Comparison of ENCODE assay signal across 27 mouse cellular contexts in the genomic region with DNA sequence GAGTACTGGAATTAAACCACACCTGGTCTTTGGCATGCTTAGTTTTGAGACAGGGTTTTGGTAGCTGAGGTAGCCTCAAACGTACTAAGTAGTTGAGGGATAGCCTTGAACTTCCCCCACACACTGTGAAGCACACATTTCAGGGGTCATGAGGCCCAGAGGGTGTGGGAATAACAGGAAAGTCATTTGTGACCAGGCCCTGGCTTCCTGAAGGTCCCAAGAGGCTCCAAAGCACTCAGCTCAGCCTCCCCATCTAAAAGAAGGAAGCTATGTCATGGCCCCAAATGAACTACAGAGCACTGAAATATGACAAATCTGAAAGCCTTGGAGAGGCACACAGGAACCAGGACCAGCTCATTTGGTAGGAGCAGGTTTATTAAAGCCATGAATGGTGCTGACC. TPM values are rescaled to one million over a fixed set of nuclear protein-coding genes. Genes with fewer than 3 reads are reported as not detected.
DNase-seq lines count a peak whose midpoint lies in the region; ATAC-seq and TF ChIP-seq lines count a peak whose summit lies in the region.
"Had no signal": no experiment of that assay in that cellular context is flagged by ENCODE, and none has a peak within 500 bp of the region (broad histone marks: within the 10 kb centered on the region; RNA-seq: fewer than 3 reads in every experiment).

No protein-coding gene starts in this region.

- no peak for DNase-seq in gastrocnemius, adult 2 months
- no peak for DNase-seq in gastrocnemius, postnatal 4 days (ENCODE audit: low spot score in 2 of 2)
- DNase-seq in heart, adult 2 months: peak in 1 of 2 experiments; percentile 40
- DNase-seq in heart, postnatal 25 days (ENCODE audit: low spot score): no peak
- DNase-seq in kidney, adult 2 months: peak; percentile 53
- DNase-seq in cerebellum, postnatal 10 days: no peak
- DNase-seq: adrenal gland, adult 8-10 months; adrenal gland, postnatal 14 days; adrenal gland, postnatal 36 days; B cell, adult 2 months; cerebellum, adult 11 months; cerebellum, adult 18-20 months; cerebellum, adult 8-10 months; cerebellum, adult 9-11 months; cerebellum, postnatal 25 days had no signal

- no peaks in the 10 kb centered on the region for H3K79me2 ChIP-seq in heart, adult 2 months (replicated peaks; ENCODE audit: control insufficient read depth, insufficient read depth, low read length)

- intact Hi-C loops in gastrocnemius, adult 2 months (cut with DNase I): no loop called here
- intact Hi-C loops in heart, adult 2 months (cut with DNase I): no loop called here
- intact Hi-C loops in heart, postnatal 25 days (cut with DNase I): no loop called here

- H3K27me3 ChIP-seq in heart, adult 2 months (ENCODE audit: control insufficient read depth, insufficient read depth, low read length): no peaks in the 10 kb centered on the region
- H3K27me3 ChIP-seq in kidney, adult 2 months (replicated peaks; ENCODE audit: control insufficient read depth, insufficient read depth, low read length): no peaks in the 10 kb centered on the region
- no peaks in the 10 kb centered on the region for H3K27me3 ChIP-seq in kidney, embryonic 16.5 days (ENCODE audit: insufficient read depth, low read length)
- H3K27me3 ChIP-seq: embryonic facial prominence, embryonic 12.5 days; forebrain, embryonic 13.5 days; forebrain, embryonic 15.5 days; Patski had no signal

- no peak for TF ChIP-seq EP300 in heart, adult 2 months (IDR thresholded peaks at IDR 0.05; ENCODE audit: insufficient read depth, low read depth, low read length)

- TF ChIP-seq CTCF in gastrocnemius, adult 2 months (IDR thresholded peaks at IDR 0.05): no peak
- TF ChIP-seq CTCF in heart, adult 2 months (IDR thresholded peaks at IDR 0.05): no peak
- TF ChIP-seq CTCF in kidney, adult 2 months (conservative IDR thresholded peaks at IDR 0.05; ENCODE audit: insufficient read depth, insufficient read length, low read depth, low read length): no peak

- 0 out of 2 replicates have a peak, but pooled peaks cover 2% of the 10 kb centered on the region for H3K36me3 ChIP-seq in heart, adult 2 months (ENCODE audit: control insufficient read depth, insufficient read depth, low read length)
- no peaks in the 10 kb centered on the region for H3K36me3 ChIP-seq in kidney, adult 2 months (ENCODE audit: control insufficient read depth, insufficient read depth, low read length)
- no peaks in the 10 kb centered on the region for H3K36me3 ChIP-seq in kidney, embryonic 16.5 days (ENCODE audit: insufficient read depth, low read length)
- H3K36me3 ChIP-seq: embryonic facial prominence, embryonic 12.5 days; forebrain, embryonic 15.5 days had no signal

- no peak for ATAC-seq in kidney, embryonic 16.5 days (ENCODE audit: low FRiP score, low TSS enrichment)
- ATAC-seq: activated CD4-positive, CD25-positive, alpha-beta regulatory T cell, adult 4 months; CD4-positive, CD25-positive, alpha-beta regulatory T cell, adult 4 months; forebrain, embryonic 13.5 days; forebrain, embryonic 15.5 days; Patski had no signal

- H3K27ac ChIP-seq in gastrocnemius, adult 2 months: peak overlapping the region; percentile 62
- H3K27ac ChIP-seq in heart, adult 2 months: peak overlapping the region; percentile 46
- H3K27ac ChIP-seq in kidney, adult 2 months (ENCODE audit: insufficient read depth, low read depth, low read length): no peak overlapping the region
- no peak overlapping the region for H3K27ac ChIP-seq in kidney, embryonic 16.5 days (ENCODE audit: low read length)
- peak overlapping the region; percentile 73 for H3K27ac ChIP-seq in brown adipose tissue, adult 24 weeks (replicated peaks; ENCODE audit: low read depth, low read length)
- H3K27ac ChIP-seq: embryonic facial prominence, embryonic 10.5 days; embryonic facial prominence, embryonic 12.5 days; forebrain, embryonic 13.5 days; forebrain, embryonic 15.5 days had no signal

- no peak overlapping the region for H3K4me2 ChIP-seq in kidney, embryonic 16.5 days (replicated peaks; ENCODE audit: low read depth, low read length)
- H3K4me2 ChIP-seq: embryonic facial prominence, embryonic 12.5 days; forebrain, embryonic 13.5 days; forebrain, embryonic 15.5 days had no signal

- 0 out of 2 replicates have a peak, but pooled peaks cover 2% of the 10 kb centered on the region for H3K4me1 ChIP-seq in heart, adult 2 months (ENCODE audit: control insufficient read depth, insufficient read depth, low read length)
- H3K4me1 ChIP-seq in kidney, adult 2 months (ENCODE audit: control insufficient read depth, insufficient read depth, low read length): peaks cover 4% of the 10 kb centered on the region; the same call in 1 of the 2 replicates
- 0 out of 2 replicates have a peak, but pooled peaks cover under 1% of the 10 kb centered on the region for H3K4me1 ChIP-seq in kidney, embryonic 16.5 days (ENCODE audit: insufficient read depth, low read length)
- peaks cover 22% of the 10 kb centered on the region for H3K4me1 ChIP-seq in brown adipose tissue, adult 24 weeks (ENCODE audit: control insufficient read depth, insufficient read depth, insufficient read length, low read length)

- 33% methylated on average over 1 of the region's 1 CpGs for WGBS in heart, adult 2 months
- WGBS in kidney, adult 2 months: 48% methylated on average over 1 of the region's 1 CpGs
- 40% methylated on average over 1 of the region's 1 CpGs for WGBS in kidney, embryonic 16.5 days

- H3K4me3 ChIP-seq in gastrocnemius, adult 2 months: no peak overlapping the region
- no peak overlapping the region for H3K4me3 ChIP-seq in heart, adult 2 months
- H3K4me3 ChIP-seq in kidney, adult 2 months (ENCODE audit: insufficient read depth, low read depth, low read length): no peak overlapping the region
- H3K4me3 ChIP-seq in kidney, embryonic 16.5 days (ENCODE audit: low read length): no peak overlapping the region
- H3K4me3 ChIP-seq in brown adipose tissue, adult 24 weeks (ENCODE audit: insufficient read depth, low read depth, low read length): no peak overlapping the region
- H3K4me3 ChIP-seq: embryonic facial prominence, embryonic 10.5 days; embryonic facial prominence, embryonic 12.5 days; forebrain, embryonic 13.5 days; forebrain, embryonic 15.5 days had no signal

- H3K9ac ChIP-seq in heart, adult 2 months (ENCODE audit: low read depth, low read length): no peak overlapping the region
- H3K9ac ChIP-seq in kidney, embryonic 16.5 days (replicated peaks; ENCODE audit: low read length): no peak overlapping the region
- H3K9ac ChIP-seq: embryonic facial prominence, embryonic 12.5 days; forebrain, embryonic 13.5 days; forebrain, embryonic 15.5 days had no signal

- H3K9me3 ChIP-seq in kidney, embryonic 16.5 days (ENCODE audit: low read length): no peaks in the 10 kb centered on the region
- H3K9me3 ChIP-seq: embryonic facial prominence, embryonic 10.5 days; embryonic facial prominence, embryonic 12.5 days; forebrain, embryonic 13.5 days; forebrain, embryonic 15.5 days; G1E had no signal

- TF ChIP-seq POLR2A in heart, adult 2 months (IDR thresholded peaks at IDR 0.05; ENCODE audit: insufficient read depth, low read depth, low read length): no peak
- TF ChIP-seq POLR2A in kidney, adult 2 months (IDR thresholded peaks at IDR 0.05; ENCODE audit: low read depth, low read length): no peak

RNA-seq across cellular contexts. Expression of a gene that starts 32.2 kb away (rescaled TPM):
- 1 to 10 TPM; 3.5 to 6.0 TPM for total RNA-seq in gastrocnemius, adult 2 months (2021)
- total RNA-seq in gastrocnemius, postnatal 4 days (2021): 10 to 100 TPM; 25.5 to 30.8 TPM
- 1 to 10 TPM; 6.1 to 8.1 TPM for total RNA-seq in heart, adult 2 months (2021)
- polyA plus RNA-seq in heart, adult 2 months (2012; rRNA removed): 17.7 and 19.1 TPM in 2 replicates
- total RNA-seq in heart, postnatal 25 days (2021): 1 to 10 TPM; 8.3 to 8.6 TPM
- 38.8 and 52.7 TPM in 2 replicates for polyA plus RNA-seq in kidney, adult 2 months (2012; rRNA removed)
- polyA plus RNA-seq in kidney, embryonic 16.5 days (2015; fragmentation: Nextera tagmentation; extraction: Ambion mirVana): 69.5 and 78.7 TPM in 2 replicates
- polyA plus RNA-seq in brown adipose tissue, adult 24 weeks (2012; ENCODE audit: insufficient read depth, insufficient read length, missing spikeins): 16.2 and 21.8 TPM in 2 replicates

RNA-seq across cellular contexts. Expression of a gene that starts 53.3 kb away (rescaled TPM):
- total RNA-seq in gastrocnemius, adult 2 months (2021): not detected
- not detected for total RNA-seq in gastrocnemius, postnatal 4 days (2021)
- total RNA-seq in heart, adult 2 months (2021): not detected
- polyA plus RNA-seq in heart, adult 2 months (2012; rRNA removed): not detected in 2 replicates
- total RNA-seq in heart, postnatal 25 days (2021): not detected
- polyA plus RNA-seq in kidney, adult 2 months (2012; rRNA removed): 0.58 TPM in 1 of 2 replicates, not detected in the other
- polyA plus RNA-seq in kidney, embryonic 16.5 days (2015; fragmentation: Nextera tagmentation; extraction: Ambion mirVana): 0.15 and 0.22 TPM in 2 replicates
- not detected in 2 replicates for polyA plus RNA-seq in brown adipose tissue, adult 24 weeks (2012; ENCODE audit: insufficient read depth, insufficient read length, missing spikeins)
- polyA plus RNA-seq: activated CD4-positive, CD25-positive, alpha-beta regulatory T cell, adult 4 months; CD4-positive, CD25-positive, alpha-beta regulatory T cell, adult 4 months; embryonic facial prominence, embryonic 10.5 days; embryonic facial prominence, embryonic 12.5 days; embryonic facial prominence, embryonic 14.5 days; forebrain, embryonic 11.5 days; forebrain, embryonic 13.5 days; forebrain, embryonic 15.5 days; G1E had no signal

RNA-seq across cellular contexts. Expression of a gene that starts 55.2 kb away (rescaled TPM):
- total RNA-seq in gastrocnemius, adult 2 months (2021): 1 to 10 TPM in 1 of 2 experiments, under 1 TPM in 1; 0.99 to 1.2 TPM
- under 1 TPM; 0.23 to 0.47 TPM for total RNA-seq in gastrocnemius, postnatal 4 days (2021)
- 1 to 10 TPM; 3.0 to 3.2 TPM for total RNA-seq in heart, adult 2 months (2021)
- polyA plus RNA-seq in heart, adult 2 months (2012; rRNA removed): 2.5 and 3.3 TPM in 2 replicates
- 1 to 10 TPM; 1.6 TPM for total RNA-seq in heart, postnatal 25 days (2021)
- polyA plus RNA-seq in kidney, adult 2 months (2012; rRNA removed): 9.6 and 10.3 TPM in 2 replicates
- polyA plus RNA-seq in kidney, embryonic 16.5 days (2015; fragmentation: Nextera tagmentation; extraction: Ambion mirVana): 13.9 and 16.7 TPM in 2 replicates
- 5.2 and 6.9 TPM in 2 replicates for polyA plus RNA-seq in brown adipose tissue, adult 24 weeks (2012; ENCODE audit: insufficient read depth, insufficient read length, missing spikeins)

Comparison
In these comparisons a context has a peak if more than half of its experiments do, and no peak if none do; other contexts are left out.
1. H3K27ac ChIP-seq: peak in gastrocnemius, adult 2 months (single experiment), heart, adult 2 months (single experiment) and brown adipose tissue, adult 24 weeks (single experiment); none in kidney, adult 2 months (single experiment) and kidney, embryonic 16.5 days (single experiment).